Mouse (Mus musculus): ENCODE results near the gene Gm5580. TPM values are rescaled to one million over a fixed set of nuclear protein-coding genes. Genes with fewer than 3 reads are reported as not detected.
"Not testable (repeated sequence)": the region's sequence is repeated elsewhere in the genome, so short reads cannot be mapped to it uniquely, and the experiment has no call there.

The Gm5580 gene
- polyA plus RNA-seq, 1 experiment from 2014 or later: 0.36 TPM

DNA sequence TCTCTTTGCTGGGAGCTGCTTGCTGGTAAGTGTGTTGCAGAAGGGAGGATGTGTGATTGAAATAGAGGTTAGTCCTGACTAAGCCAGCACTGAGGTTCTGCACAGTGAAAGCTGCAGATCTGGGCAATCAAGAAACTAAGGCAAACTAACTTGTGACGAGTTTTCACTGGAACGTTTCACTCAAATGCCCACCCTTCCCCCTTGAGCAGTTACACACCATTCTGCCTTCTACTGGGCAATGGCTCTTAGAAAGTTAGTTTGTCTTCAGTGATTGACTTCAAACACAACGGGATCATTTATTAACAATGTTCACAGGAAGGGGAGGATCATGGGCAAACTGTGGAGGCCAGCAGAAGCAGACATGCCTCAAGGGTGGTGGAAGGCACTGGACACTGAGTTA, 4.0 kb downstream of the Gm5580 start:
- H3K36me3 ChIP-seq (ENCODE audit: control insufficient read depth, insufficient read depth, low read length): no peaks in the 10 kb centered on the region
- DNase-seq (ENCODE audit: low spot score): no peak
- 60% methylated on average over 3 of the region's 3 CpGs for WGBS
- no peaks in the 10 kb centered on the region for H3K9me3 ChIP-seq (ENCODE audit: control insufficient read depth, low read length)
- H3K27ac ChIP-seq (replicated peaks): no peak overlapping the region
- no peak for TF ChIP-seq CTCF (IDR thresholded peaks at IDR 0.05; ENCODE audit: low read depth)
- H3K27me3 ChIP-seq (ENCODE audit: control insufficient read depth, insufficient read depth, low read length): no peaks in the 10 kb centered on the region
- H3K4me1 ChIP-seq (replicated peaks; ENCODE audit: control insufficient read depth, insufficient read depth): no peaks in the 10 kb centered on the region
- H3K4me3 ChIP-seq (ENCODE audit: low read depth, low read length): no peak overlapping the region
- no peak overlapping the region for H3K9ac ChIP-seq (ENCODE audit: low read length)
- H3K4me2 ChIP-seq (replicated peaks; ENCODE audit: low read depth): no peak overlapping the region
- no peak for ATAC-seq (ENCODE audit: low FRiP score, low TSS enrichment)

DNA sequence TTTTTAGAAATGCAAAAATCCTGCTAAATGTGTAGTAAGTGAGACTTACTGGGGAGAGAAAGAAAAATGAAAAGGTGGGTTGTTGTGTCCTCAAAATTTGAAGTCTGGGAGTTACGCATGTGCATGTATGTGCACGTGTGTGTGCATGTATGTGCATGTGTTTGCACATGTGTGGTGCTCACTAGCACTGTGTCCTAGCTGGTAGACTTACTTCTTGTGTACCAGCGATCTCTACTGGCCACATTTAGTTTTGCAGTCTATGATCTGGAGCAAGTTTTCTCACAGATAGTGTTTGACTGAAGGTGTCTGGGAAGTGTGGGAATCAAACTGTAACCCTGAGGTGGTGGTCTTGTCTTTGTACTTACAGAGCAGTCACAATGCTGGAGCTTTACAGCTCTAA, 18.9 kb downstream of the Gm5580 start:
- no peaks in the 10 kb centered on the region for H3K9me3 ChIP-seq (ENCODE audit: control insufficient read depth, low read length)
- no peak overlapping the region for H3K27ac ChIP-seq (replicated peaks)
- no peaks in the 10 kb centered on the region for H3K27me3 ChIP-seq (ENCODE audit: control insufficient read depth, insufficient read depth, low read length)
- H3K4me1 ChIP-seq (replicated peaks; ENCODE audit: control insufficient read depth, insufficient read depth): no peaks in the 10 kb centered on the region
- no peak overlapping the region for H3K9ac ChIP-seq (ENCODE audit: low read length)
- no peak overlapping the region for H3K4me3 ChIP-seq (ENCODE audit: low read depth, low read length)
- 30% methylated on average over 3 of the region's 3 CpGs for WGBS
- no peak overlapping the region for H3K4me2 ChIP-seq (replicated peaks; ENCODE audit: low read depth)
- ATAC-seq (ENCODE audit: low FRiP score, low TSS enrichment): no peak
- H3K36me3 ChIP-seq (ENCODE audit: control insufficient read depth, insufficient read depth, low read length): no peaks in the 10 kb centered on the region
- DNase-seq (ENCODE audit: low spot score): peak; percentile 21
- TF ChIP-seq CTCF (IDR thresholded peaks at IDR 0.05; ENCODE audit: low read depth) (peak; percentile 81), EP300 (optimal IDR thresholded peaks at IDR 0.05) (no peak)

DNA sequence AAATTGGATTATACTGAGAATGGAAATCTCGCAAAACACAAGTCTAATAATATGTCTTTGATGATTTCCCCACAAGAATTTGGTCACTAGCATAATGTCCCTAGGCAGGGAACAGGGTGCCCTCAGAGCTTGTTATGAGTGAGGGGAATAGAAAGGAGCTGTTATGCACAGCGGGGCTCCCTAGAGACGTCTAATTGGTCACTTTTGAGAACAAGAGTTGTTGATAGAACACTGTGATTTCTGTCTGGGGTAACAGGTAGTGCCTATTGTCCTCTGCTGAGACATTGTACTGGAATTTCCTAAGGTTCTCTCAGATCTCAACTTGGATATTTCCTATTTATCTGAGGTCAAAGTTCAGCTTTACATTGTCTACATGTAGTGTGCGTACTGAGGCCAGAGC, 33.2 kb downstream of the Gm5580 start, which contains the start of gene Olfr215:
Olfr215 (minus strand) TSS at position 101 of the 400 bp plus-strand sequence.
- Histone ChIP-seq H3K4me3 (ENCODE audit: low read depth, low read length) (no peak within 1 kb of the TSS), H3K4me1 (replicated peaks; ENCODE audit: control insufficient read depth, insufficient read depth) (no peaks in the 10 kb centered on the region), H3K9me3 (ENCODE audit: control insufficient read depth, low read length) (no peaks in the 10 kb centered on the region), H3K36me3 (ENCODE audit: control insufficient read depth, insufficient read depth, low read length) (no peaks in the 10 kb centered on the region), H3K27ac (replicated peaks) (no peak within 1 kb of the TSS), H3K27me3 (ENCODE audit: control insufficient read depth, insufficient read depth, low read length) (no peaks in the 10 kb centered on the region), H3K9ac (ENCODE audit: low read length) (no peak within 1 kb of the TSS), H3K4me2 (replicated peaks; ENCODE audit: low read depth) (no peak within 1 kb of the TSS)
- ATAC-seq (ENCODE audit: low FRiP score, low TSS enrichment): no peak
- no peak for DNase-seq (ENCODE audit: low spot score)
- WGBS: 63% methylated on average over 4 of the region's 4 CpGs
- TF ChIP-seq CTCF (IDR thresholded peaks at IDR 0.05; ENCODE audit: low read depth): no peak
- no peak for TF ChIP-seq EP300 (optimal IDR thresholded peaks at IDR 0.05)

DNA sequence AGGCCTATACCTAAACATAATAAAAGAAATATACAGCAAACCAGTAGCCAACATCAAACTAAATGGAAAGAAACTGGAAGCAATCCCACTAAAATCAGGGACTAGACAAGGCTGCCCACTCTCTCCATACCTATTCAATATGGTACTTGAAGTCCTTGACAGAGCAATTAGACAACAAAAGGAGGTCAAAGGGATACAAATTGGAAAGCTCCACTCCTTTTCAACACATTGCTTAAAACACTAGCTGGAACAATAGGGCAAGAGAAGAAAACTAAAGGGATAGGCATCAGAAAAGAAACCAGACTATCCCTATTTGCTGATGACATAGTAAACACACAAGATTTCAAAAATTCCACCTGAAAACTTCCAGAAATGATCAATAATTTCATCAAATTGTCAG, 50.0 kb downstream of the Gm5580 start:
- ATAC-seq (ENCODE audit: low FRiP score, low TSS enrichment); H3K36me3 ChIP-seq (ENCODE audit: control insufficient read depth, insufficient read depth, low read length); H3K4me2 ChIP-seq (replicated peaks; ENCODE audit: low read depth); H3K27me3 ChIP-seq (ENCODE audit: control insufficient read depth, insufficient read depth, low read length); H3K9me3 ChIP-seq (ENCODE audit: control insufficient read depth, low read length); H3K27ac ChIP-seq (replicated peaks); H3K4me3 ChIP-seq (ENCODE audit: low read depth, low read length); DNase-seq (ENCODE audit: low spot score); H3K9ac ChIP-seq (ENCODE audit: low read length); H3K4me1 ChIP-seq (replicated peaks; ENCODE audit: control insufficient read depth, insufficient read depth): not testable (repeated sequence)

Other genes starting within 250 kb of the Gm5580 start
- 24.0 and 26.4 TPM in 2 replicates for gene March8, start 213.1 kb upstream of the Gm5580 start, polyA plus RNA-seq (2015; fragmentation: Nextera tagmentation; extraction: Ambion mirVana)
- 0.45 and 1.3 TPM in 2 replicates for gene Alox5, start 90.0 kb upstream of the Gm5580 start, polyA plus RNA-seq (2015; fragmentation: Nextera tagmentation; extraction: Ambion mirVana)
- gene Olfr211, start 62.0 kb upstream of the Gm5580 start, polyA plus RNA-seq (2015; fragmentation: Nextera tagmentation; extraction: Ambion mirVana): not detected in 2 replicates
- not detected in 2 replicates for gene Olfr212, start 44.6 kb upstream of the Gm5580 start, polyA plus RNA-seq (2015; fragmentation: Nextera tagmentation; extraction: Ambion mirVana)
- not detected in 2 replicates for gene Olfr213, start 12.7 kb upstream of the Gm5580 start, polyA plus RNA-seq (2015; fragmentation: Nextera tagmentation; extraction: Ambion mirVana)
- gene Olfr214, start 3.1 kb downstream of the Gm5580 start, polyA plus RNA-seq (2015; fragmentation: Nextera tagmentation; extraction: Ambion mirVana): not detected in 2 replicates
- not detected in 2 replicates for gene Olfr215, start 33.1 kb downstream of the Gm5580 start, polyA plus RNA-seq (2015; fragmentation: Nextera tagmentation; extraction: Ambion mirVana)
- 52.4 and 54.4 TPM in 2 replicates for gene Zfp422, start 77.9 kb downstream of the Gm5580 start, polyA plus RNA-seq (2015; fragmentation: Nextera tagmentation; extraction: Ambion mirVana)
- gene Depp1, start 99.5 kb downstream of the Gm5580 start, polyA plus RNA-seq (2015; fragmentation: Nextera tagmentation; extraction: Ambion mirVana): 31.6 and 37.0 TPM in 2 replicates
- 4.1 and 5.6 TPM in 2 replicates for gene Rassf4, start 122.8 kb downstream of the Gm5580 start, polyA plus RNA-seq (2015; fragmentation: Nextera tagmentation; extraction: Ambion mirVana)
- 0.05 and 0.08 TPM in 2 replicates for gene Tmem72, start 165.8 kb downstream of the Gm5580 start, polyA plus RNA-seq (2015; fragmentation: Nextera tagmentation; extraction: Ambion mirVana)